Mouse (Mus musculus) heart, embryonic 15.5 days (tissue): ENCODE results near the gene Scarf2. TPM values are rescaled to one million over a fixed set of nuclear protein-coding genes. Genes with fewer than 3 reads are reported as not detected.

Experiments
- ATAC-seq: fragments of 200-750 bp; cut with Nextera tagmentation; replicated peaks from 2 replicates; pipeline ENCODE4 v1.8.0; 2017; ENCODE audit warnings: low read depth, moderate TSS enrichment; ENCODE audit not compliant: insufficient number of reproducible peaks, insufficient read depth, low FRiP score
- H3K27ac ChIP-seq: fragments of 300-500 bp; sonication (generic); 2 replicates; pipeline ENCODE4 v1.5.1; 2015; ENCODE audit warnings: mild to moderate bottlenecking, inconsistent platforms
- H3K27me3 ChIP-seq: fragments of 300-500 bp; sonication (generic); 2 replicates; pipeline ENCODE4 v1.6.1; 2015; ENCODE audit warnings: inconsistent platforms
- H3K36me3 ChIP-seq: fragments of 300-500 bp; sonication (generic); 2 replicates; pipeline ENCODE4 v1.6.1; 2015; ENCODE audit warnings: mild to moderate bottlenecking, inconsistent platforms
- H3K4me1 ChIP-seq: fragments of 300-500 bp; sonication (generic); replicated peaks from 2 replicates; pipeline ENCODE4 v1.6.1; 2015; ENCODE audit warnings: inconsistent platforms
- H3K4me2 ChIP-seq: fragments of 300-500 bp; sonication (generic); 2 replicates; pipeline ENCODE4 v1.6.1; 2015; ENCODE audit warnings: inconsistent platforms, mild to moderate bottlenecking, moderate library complexity
- H3K4me3 ChIP-seq: fragments of 300-500 bp; sonication (generic); 2 replicates; pipeline ENCODE4 v1.5.1; 2015; ENCODE audit warnings: mild to moderate bottlenecking, inconsistent platforms
- H3K9ac ChIP-seq: fragments of 300-500 bp; sonication (generic); 2 replicates; pipeline ENCODE4 v1.6.1; 2015; ENCODE audit warnings: mild to moderate bottlenecking, inconsistent platforms
- H3K9me3 ChIP-seq: fragments of 300-500 bp; sonication (generic); replicated peaks from 2 replicates; pipeline ENCODE4 v1.6.1; 2016; ENCODE audit warnings: inconsistent platforms
- WGBS: fragments of 180-500 bp; shearing (Covaris S2); methylation state at CpG from one replicate; pipeline ENCODE4 v1.1.7; 2015; ENCODE audit warnings: mixed read lengths; 5-methylcytosine and 5-hydroxymethylcytosine counted together
- polyA plus RNA-seq: library from polyadenylated mRNA; unstranded; fragments of >200 nt; fragmentation: Nextera tagmentation; extraction: Ambion mirVana; gene quantifications from 2 replicates; pipeline ENCODE4 v1.2.1, GENCODE M21; 2015

Scarf2 gene
- polyA plus RNA-seq, 1 experiment from 2014 or later, result 6.6 TPM

- ATAC-seq, result peak; percentile 19; the same call in 1 of the 2 replicates
- no peak overlapping the region for H3K4me2 ChIP-seq
- H3K4me3 ChIP-seq, result no peak overlapping the region
- peaks cover 40% of the 10 kb centered on the region for H3K27me3 ChIP-seq
- H3K9me3 ChIP-seq, result no peaks in the 10 kb centered on the region
- H3K4me1 ChIP-seq, result peaks cover 55% of the 10 kb centered on the region
- H3K27ac ChIP-seq, result peak overlapping the region; percentile 56
- H3K36me3 ChIP-seq, result no peaks in the 10 kb centered on the region
- whole genome bisulfite sequencing, result 31% methylated on average over 7 of the region's 7 CpGs
- H3K9ac ChIP-seq, result no peak overlapping the region
Observed at GRCm38 (mm10) chr16:17809711-17810110, 12.6 kb downstream of the Scarf2 start.

- Histone ChIP-seq H3K27me3 (peaks cover 33% of the 10 kb centered on the region), H3K4me1 (peaks cover 53% of the 10 kb centered on the region), H3K27ac (no peak overlapping the region), H3K9ac (no peak overlapping the region), H3K4me2 (no peak overlapping the region), H3K4me3 (no peak overlapping the region), H3K9me3 (no peaks in the 10 kb centered on the region), H3K36me3 (no peaks in the 10 kb centered on the region)
- no peak for ATAC-seq
- 4% methylated on average over 5 of the region's 5 CpGs for WGBS
Observed at GRCm38 (mm10) chr16:17812120-17812519, 15.0 kb downstream of the Scarf2 start.

- Histone ChIP-seq H3K4me1 (peaks cover 43% of the 10 kb centered on the region), H3K9ac (no peak overlapping the region), H3K9me3 (no peaks in the 10 kb centered on the region), H3K4me2 (no peak overlapping the region), H3K27me3 (peaks cover 33% of the 10 kb centered on the region), H3K4me3 (no peak overlapping the region), H3K27ac (no peak overlapping the region), H3K36me3 (no peaks in the 10 kb centered on the region)
- 37% methylated on average over 4 of the region's 4 CpGs for WGBS
- ATAC-seq, result no peak
Observed at GRCm38 (mm10) chr16:17813173-17813572, 16.1 kb downstream of the Scarf2 start.

- WGBS, result 2% methylated on average over 63 of the region's 63 CpGs
- peak overlapping the region; percentile 53 for H3K4me3 ChIP-seq
- H3K36me3 ChIP-seq, result no peaks in the 10 kb centered on the region
- peak overlapping the region; percentile 89 for H3K4me2 ChIP-seq
- peak overlapping the region; percentile 60 for H3K9ac ChIP-seq
- no peak overlapping the region for H3K27ac ChIP-seq
- peaks cover 23% of the 10 kb centered on the region for H3K4me1 ChIP-seq
- peak; percentile 75 for ATAC-seq
- no peaks in the 10 kb centered on the region for H3K9me3 ChIP-seq
- peaks cover 40% of the 10 kb centered on the region for H3K27me3 ChIP-seq
Observed at GRCm38 (mm10) chr16:17815411-17816402, 18.6 kb downstream of the Scarf2 start.

GRCm38 (mm10) chr16:17816528-17816927, 19.4 kb downstream of the Scarf2 start:
- peaks cover 43% of the 10 kb centered on the region for H3K27me3 ChIP-seq
- H3K4me3 ChIP-seq, result no peak overlapping the region
- no peak overlapping the region for H3K4me2 ChIP-seq
- no peak overlapping the region for H3K27ac ChIP-seq
- H3K9ac ChIP-seq, result no peak overlapping the region
- H3K4me1 ChIP-seq, result peaks cover 21% of the 10 kb centered on the region
- ATAC-seq, result no peak
- WGBS, result 81% methylated on average over 8 of the region's 8 CpGs
- H3K36me3 ChIP-seq, result no peaks in the 10 kb centered on the region
- H3K9me3 ChIP-seq, result no peaks in the 10 kb centered on the region

- H3K4me3 ChIP-seq, result no peak overlapping the region
- no peaks in the 10 kb centered on the region for H3K36me3 ChIP-seq
- no peak overlapping the region for H3K4me2 ChIP-seq
- ATAC-seq, result no peak
- H3K9ac ChIP-seq, result no peak overlapping the region
- H3K27ac ChIP-seq, result no peak overlapping the region
- no peaks in the 10 kb centered on the region for H3K4me1 ChIP-seq
- H3K27me3 ChIP-seq, result peaks cover 36% of the 10 kb centered on the region
- 71% methylated on average over 2 of the region's 2 CpGs for WGBS
- H3K9me3 ChIP-seq, result no peaks in the 10 kb centered on the region
Observed at GRCm38 (mm10) chr16:17826500-17826899, 29.4 kb downstream of the Scarf2 start.

GRCm38 (mm10) chr16:17828229-17828628, 31.1 kb downstream of the Scarf2 start:
- H3K9ac ChIP-seq, result no peak overlapping the region
- no peak overlapping the region for H3K4me3 ChIP-seq
- H3K9me3 ChIP-seq, result no peaks in the 10 kb centered on the region
- H3K4me1 ChIP-seq, result peaks cover 5% of the 10 kb centered on the region
- no peak for ATAC-seq
- whole genome bisulfite sequencing, result 63% methylated on average over 2 of the region's 2 CpGs
- H3K36me3 ChIP-seq, result no peaks in the 10 kb centered on the region
- peaks cover 46% of the 10 kb centered on the region for H3K27me3 ChIP-seq
- H3K27ac ChIP-seq, result no peak overlapping the region
- H3K4me2 ChIP-seq, result no peak overlapping the region

GRCm38 (mm10) chr16:17828867-17829266, 31.8 kb downstream of the Scarf2 start:
- H3K36me3 ChIP-seq, result no peaks in the 10 kb centered on the region
- H3K9me3 ChIP-seq, result no peaks in the 10 kb centered on the region
- no peak overlapping the region for H3K27ac ChIP-seq
- WGBS, result 77% methylated on average over 3 of the region's 3 CpGs
- peaks cover 51% of the 10 kb centered on the region for H3K27me3 ChIP-seq
- no peak for ATAC-seq
- H3K4me1 ChIP-seq, result peaks cover 11% of the 10 kb centered on the region
- no peak overlapping the region for H3K9ac ChIP-seq
- no peak overlapping the region for H3K4me2 ChIP-seq
- no peak overlapping the region for H3K4me3 ChIP-seq

GRCm38 (mm10) chr16:17830385-17831178, 33.5 kb downstream of the Scarf2 start:
- Histone ChIP-seq H3K9ac (no peak overlapping the region), H3K27me3 (peaks cover 65% of the 10 kb centered on the region), H3K27ac (no peak overlapping the region), H3K4me1 (peaks cover 18% of the 10 kb centered on the region), H3K4me2 (no peak overlapping the region), H3K9me3 (no peaks in the 10 kb centered on the region), H3K36me3 (no peaks in the 10 kb centered on the region), H3K4me3 (no peak overlapping the region)
- WGBS, result 72% methylated on average over 10 of the region's 10 CpGs
- ATAC-seq, result no peak

GRCm38 (mm10) chr16:17831781-17832180, 34.7 kb downstream of the Scarf2 start:
- Histone ChIP-seq H3K4me2 (no peak overlapping the region), H3K27ac (no peak overlapping the region), H3K4me1 (peaks cover 18% of the 10 kb centered on the region), H3K4me3 (no peak overlapping the region), H3K27me3 (peaks cover 77% of the 10 kb centered on the region), H3K9ac (no peak overlapping the region), H3K9me3 (no peaks in the 10 kb centered on the region), H3K36me3 (no peaks in the 10 kb centered on the region)
- WGBS, result 16% methylated on average over 11 of the region's 11 CpGs
- no peak for ATAC-seq

GRCm38 (mm10) chr16:17832821-17833220, 35.7 kb downstream of the Scarf2 start, which contains the start of gene B830017H08Rik:
B830017H08Rik (plus strand) TSS chr16:17833121.
- H3K4me2 ChIP-seq, result peak within 1 kb of the TSS; percentile 99
- WGBS, result 26% methylated on average over 7 of the region's 7 CpGs
- no peak for ATAC-seq
- no peak within 1 kb of the TSS for H3K27ac ChIP-seq
- H3K4me1 ChIP-seq, result peaks cover 18% of the 10 kb centered on the region
- H3K27me3 ChIP-seq, result peaks cover 87% of the 10 kb centered on the region
- no peaks in the 10 kb centered on the region for H3K9me3 ChIP-seq
- peak within 1 kb of the TSS; percentile 61 for H3K4me3 ChIP-seq
- peak within 1 kb of the TSS; percentile 44 for H3K9ac ChIP-seq
- H3K36me3 ChIP-seq, result no peaks in the 10 kb centered on the region
